In genomic region chr11:35505316-35505715, GRCm38 (mm10) we compare ENCODE assay signal across 16 mouse cellular contexts.
DNase-seq lines count a peak whose midpoint lies in the region; ATAC-seq lines count a peak whose summit lies in the region.
"Had no signal": no experiment of that assay in that cellular context is flagged by ENCODE, and none has a peak within 500 bp of the region (broad histone marks: within the 10 kb centered on the region; RNA-seq: fewer than 3 reads in every experiment).

No protein-coding gene starts in this region.

- no peaks in the 10 kb centered on the region for H3K36me3 ChIP-seq in kidney, embryonic 15.5 days
- H3K36me3 ChIP-seq: liver, embryonic 13.5 days; midbrain, embryonic 13.5 days; neural tube, embryonic 15.5 days had no signal

- no peak overlapping the region for H3K9ac ChIP-seq in kidney, embryonic 15.5 days
- H3K9ac ChIP-seq: liver, embryonic 13.5 days; midbrain, embryonic 13.5 days; neural tube, embryonic 15.5 days had no signal

- H3K4me3 ChIP-seq in kidney, embryonic 15.5 days (replicated peaks): no peak overlapping the region
- H3K4me3 ChIP-seq: liver, embryonic 13.5 days; midbrain, embryonic 13.5 days; neural tube, embryonic 15.5 days had no signal

- H3K27me3 ChIP-seq in kidney, embryonic 15.5 days: no peaks in the 10 kb centered on the region

- WGBS in kidney, embryonic 15.5 days: 62% methylated on average over 4 of the region's 4 CpGs

- DNase-seq in frontal cortex, postnatal 10 days (ENCODE audit: low spot score in 2 of 2): no peak
- DNase-seq in spleen, postnatal 36 days (ENCODE audit: low spot score in 2 of 2): peak; percentile 7 to 14
- no peak for DNase-seq in spleen, postnatal 4 days (ENCODE audit: low spot score in 2 of 2)
- peak; percentile 67 for DNase-seq in naive thymus-derived CD4-positive, alpha-beta T cell, adult 2 months (ENCODE audit: low read depth)
- no peak for DNase-seq in MN1 (ENCODE audit: low spot score)
- no peak for DNase-seq in ovary, postnatal 36 days (ENCODE audit: low spot score)
- DNase-seq: cerebellum, adult 11 months; kidney, postnatal 25 days; liver, embryonic 13.5 days; right cerebral cortex, adult 18-20 months had no signal

- no peak overlapping the region for H3K27ac ChIP-seq in kidney, embryonic 15.5 days
- H3K27ac ChIP-seq: liver, embryonic 13.5 days; midbrain, embryonic 13.5 days; neural tube, embryonic 15.5 days had no signal

- no peaks in the 10 kb centered on the region for H3K9me3 ChIP-seq in kidney, embryonic 15.5 days (replicated peaks)
- H3K9me3 ChIP-seq: liver, embryonic 13.5 days; midbrain, embryonic 13.5 days; neural tube, embryonic 15.5 days had no signal

- H3K4me1 ChIP-seq in kidney, embryonic 15.5 days: peaks cover 29% of the 10 kb centered on the region
- H3K4me1 ChIP-seq: liver, embryonic 13.5 days had no signal

- H3K4me2 ChIP-seq in kidney, embryonic 15.5 days: no peak overlapping the region
- H3K4me2 ChIP-seq: liver, embryonic 13.5 days; midbrain, embryonic 13.5 days; neural tube, embryonic 15.5 days had no signal

- ATAC-seq in frontal cortex, adult (ENCODE audit: low TSS enrichment): 0 out of 2 replicates have a peak, but pooled peaks have one; percentile 31
- no peak for ATAC-seq in kidney, embryonic 15.5 days (replicated peaks; ENCODE audit: low FRiP score)
- ATAC-seq: forebrain, embryonic 16.5 days; lung, postnatal 0 days; midbrain, embryonic 13.5 days had no signal

Comparison
In these comparisons a context has a peak if more than half of its experiments do, and no peak if none do; other contexts are left out.
1. DNase-seq: peak in spleen, postnatal 36 days (2 of 2) and naive thymus-derived CD4-positive, alpha-beta T cell, adult 2 months (single experiment); none in frontal cortex, postnatal 10 days (0 of 2), spleen, postnatal 4 days (0 of 2), MN1 (single experiment) and ovary, postnatal 36 days (single experiment).